8 mouse cellular contexts compared by ENCODE assay signal in the genomic region with DNA sequence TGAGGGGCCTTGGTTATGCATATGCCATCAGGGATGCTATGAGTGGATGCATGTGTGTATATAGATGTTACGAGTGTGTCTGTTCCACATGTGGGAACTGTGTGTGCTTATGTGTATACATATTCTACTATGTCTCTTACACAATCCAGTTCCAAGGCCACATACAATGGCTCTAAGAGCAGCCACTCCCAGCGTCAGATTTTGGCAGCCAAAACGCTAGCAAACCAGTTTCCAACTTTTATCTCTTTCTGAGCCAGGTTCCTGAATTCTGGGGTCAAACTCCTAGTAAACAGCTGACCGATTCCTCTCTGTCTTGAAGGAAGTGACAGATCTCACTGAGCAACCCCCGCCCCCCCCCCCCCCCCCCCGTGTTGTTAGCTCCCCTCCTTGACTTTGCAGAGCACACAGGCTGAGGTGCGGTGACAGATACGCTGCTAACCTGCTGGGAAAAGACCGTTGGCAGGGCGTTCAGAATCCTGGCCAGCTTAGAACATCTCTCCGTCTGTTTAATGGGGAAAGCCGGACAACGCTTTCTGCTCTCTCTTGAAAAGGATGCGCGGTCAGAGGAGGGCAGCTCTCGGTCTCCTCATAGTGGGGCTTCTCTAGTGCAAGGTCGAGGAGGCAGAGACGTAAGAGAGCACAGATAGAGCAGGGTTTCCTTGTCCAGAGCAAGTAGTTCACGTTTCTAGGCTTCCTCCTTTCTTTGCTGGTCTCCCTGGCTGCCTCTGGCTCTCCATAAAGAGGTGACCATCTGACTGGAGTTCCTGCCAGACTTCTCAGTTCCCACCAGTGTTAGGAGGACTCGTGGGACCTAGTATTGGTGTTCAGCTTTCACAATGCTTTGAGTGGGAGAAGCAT. TPM values are rescaled to one million over a fixed set of nuclear protein-coding genes. Genes with fewer than 3 reads are reported as not detected.
DNase-seq lines count a peak whose midpoint lies in the region; ATAC-seq and TF ChIP-seq lines count a peak whose summit lies in the region.

No protein-coding gene starts in this region.

- peak overlapping the region; percentile 61 for H3K4me2 ChIP-seq in heart, postnatal 0 days (ENCODE audit: low read depth, low read length)

- peaks cover 2% of the 10 kb centered on the region; the same call in 1 of the 2 replicates for H3K4me1 ChIP-seq in liver, adult 2 months (ENCODE audit: control insufficient read depth, insufficient read depth, low read length)
- peaks cover 12% of the 10 kb centered on the region for H3K4me1 ChIP-seq in heart, postnatal 0 days (ENCODE audit: control insufficient read depth, insufficient read depth)

- no peaks in the 10 kb centered on the region for H3K9me3 ChIP-seq in heart, postnatal 0 days (replicated peaks; ENCODE audit: control insufficient read depth, low read length)

- H3K9ac ChIP-seq in liver, adult 2 months (ENCODE audit: low read depth, low read length) = no peak overlapping the region
- H3K9ac ChIP-seq in heart, postnatal 0 days (replicated peaks; ENCODE audit: low read depth, low read length) = 0 out of 2 replicates have a peak overlapping the region, but pooled peaks have one; percentile 26

- no peaks in the 10 kb centered on the region for H3K36me3 ChIP-seq in liver, adult 2 months (ENCODE audit: control insufficient read depth, insufficient read depth, low read length)
- H3K36me3 ChIP-seq in heart, postnatal 0 days (replicated peaks; ENCODE audit: control insufficient read depth, insufficient read depth, low read length) = no peaks in the 10 kb centered on the region

- peak overlapping the region; percentile 64 for H3K27ac ChIP-seq in liver, adult 2 months (replicated peaks; ENCODE audit: insufficient read depth, low read depth, low read length)
- H3K27ac ChIP-seq in heart, postnatal 0 days (ENCODE audit: low read depth) = peak overlapping the region; percentile 50

- no peak for TF ChIP-seq CTCF in liver, adult 2 months (IDR thresholded peaks at IDR 0.05; ENCODE audit: low read depth, low read length)
- no peak for TF ChIP-seq CTCF in heart, postnatal 0 days (IDR thresholded peaks at IDR 0.05; ENCODE audit: low read depth)

- H3K79me2 ChIP-seq in liver, adult 2 months (ENCODE audit: control insufficient read depth, insufficient read depth, low read length) = no peaks in the 10 kb centered on the region

- TF ChIP-seq EP300 in heart, postnatal 0 days (IDR thresholded peaks at IDR 0.05; ENCODE audit: low read depth) = no peak

- peak; percentile 59 for DNase-seq in liver, adult 2 months (ENCODE audit: extremely low read depth, low read depth, low spot score)
- no peak for DNase-seq in liver
- peak; percentile 50 to 51 for DNase-seq in cerebellum, postnatal 25 days
- DNase-seq in heart, postnatal 0 days (ENCODE audit: low spot score) = peak; percentile 27
- peak; percentile 22 for DNase-seq in lung, postnatal 10 days
- DNase-seq in retina, postnatal 1 day = no peak
- DNase-seq in B cell, adult 2 months = no peak
- no peak for DNase-seq in adrenal gland, adult 18-20 months (ENCODE audit: low spot score in 2 of 2)

- H3K27me3 ChIP-seq in liver, adult 2 months (ENCODE audit: control insufficient read depth, insufficient read depth, low read length) = no peaks in the 10 kb centered on the region
- no peaks in the 10 kb centered on the region for H3K27me3 ChIP-seq in heart, postnatal 0 days (ENCODE audit: control insufficient read depth, insufficient read depth, low read length)

- H3K4me3 ChIP-seq in liver, adult 2 months (ENCODE audit: insufficient read depth, low read depth, low read length) = no peak overlapping the region
- peak overlapping the region; percentile 13; the same call in 1 of the 2 replicates for H3K4me3 ChIP-seq in heart, postnatal 0 days (ENCODE audit: low read depth, low read length)

- 11% methylated on average over 20 of the region's 20 CpGs for WGBS in liver, adult 2 months
- WGBS in heart, postnatal 0 days = 15% methylated on average over 19 of the region's 20 CpGs

- no peak for TF ChIP-seq POLR2A in liver, adult 2 months (IDR thresholded peaks at IDR 0.05; ENCODE audit: extremely low read depth, insufficient read depth, low read length)

- peak; percentile 16; the same call in 1 of the 2 replicates for ATAC-seq in heart, postnatal 0 days (ENCODE audit: insufficient read depth, low read depth)

RNA-seq across cellular contexts. Expression of a gene that starts 17.3 kb away (rescaled TPM):
- total RNA-seq in liver, adult 2 months (2014; rRNA removed) = 2.3 and 3.8 TPM in 2 replicates
- polyA plus RNA-seq in liver, adult 2 months (2012; rRNA removed) = 4.8 and 6.4 TPM in 2 replicates
- total RNA-seq in heart, postnatal 0 days (2014; rRNA removed; ENCODE audit: low replicate concordance) = 5.2 and 26.4 TPM in 2 replicates
- polyA plus RNA-seq in heart, postnatal 0 days (2015; fragmentation: Nextera tagmentation; extraction: Ambion mirVana) = 8.9 and 9.2 TPM in 2 replicates
- 10 to 100 TPM; 22.0 to 26.3 TPM for total RNA-seq in adrenal gland, adult 18-20 months (2021)

Comparison
In these comparisons a context has a peak if more than half of its experiments do, and no peak if none do; other contexts are left out.
1. DNase-seq: peak in liver, adult 2 months (single experiment), cerebellum, postnatal 25 days (2 of 2), heart, postnatal 0 days (single experiment) and lung, postnatal 10 days (single experiment); none in liver (single experiment), retina, postnatal 1 day (single experiment), B cell, adult 2 months (0 of 2) and adrenal gland, adult 18-20 months (0 of 2).